Mouse (Mus musculus) cortical plate, adult 2 months (tissue): ENCODE data around the gene Gm43302.

ENCODE experiments used
- CTCF ChIP-seq: fragments of 200-500 bp; IDR thresholded peaks from 2 replicates; pipeline ENCODE4 v1.5.1; 2011; ENCODE audit warnings: mild to moderate bottlenecking, control low read depth, low read length; ENCODE audit not compliant: insufficient read depth; ENCODE audit errors: extremely low read depth
- POLR2A ChIP-seq: fragments of 200-500 bp; IDR thresholded peaks from 2 replicates; pipeline ENCODE4 v1.6.1; 2011; ENCODE audit warnings: mild to moderate bottlenecking, low read length, control low read depth; ENCODE audit not compliant: insufficient read depth; ENCODE audit errors: extremely low read depth

DNA sequence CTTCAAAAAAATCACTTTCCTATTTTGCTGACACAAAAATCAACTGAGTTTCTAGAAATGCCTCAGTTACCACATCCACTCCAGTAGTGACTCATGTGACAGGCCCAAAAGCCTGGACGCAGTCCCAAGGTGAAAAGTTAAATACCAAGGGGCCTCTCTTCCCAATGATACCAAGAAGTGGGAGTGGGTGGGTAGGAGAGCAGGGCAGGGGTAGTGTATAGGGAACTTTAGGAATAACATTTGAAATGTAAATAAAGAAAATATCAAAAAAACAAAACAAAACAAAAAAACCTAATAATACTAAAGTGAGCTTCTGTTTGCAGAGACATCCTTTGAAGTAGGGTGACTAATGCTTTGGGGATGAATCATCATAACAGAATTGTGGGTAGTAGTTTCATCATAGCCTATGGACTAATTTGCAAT lies 12.7 kb upstream of the Gm43302 start:
- TF ChIP-seq CTCF (no peak), POLR2A (no peak)
